Mouse (Mus musculus): ENCODE data around the gene Eme2.
A peak's percentile ranks its signal among the peaks of the same experiment; 100 is the strongest.
"Not testable (repeated sequence)": the region's sequence is repeated elsewhere in the genome, so short reads cannot be mapped to it uniquely, and the experiment has no call there.

The Eme2 gene

GRCm38 (mm10) chr17:24894995-24895547, at the start of gene Eme2, which contains the start of gene Mrps34:
TSS of gene Eme2 (minus strand) at chr17:24895087.
TSS of gene Mrps34 (plus strand) at chr17:24895116.
- peak; percentile 90 for DNase-seq (ENCODE audit: low read depth, low spot score)

- DNase-seq (ENCODE audit: low read depth, low spot score): not testable (repeated sequence)
These were observed 48.7 kb upstream of the Eme2 start for GRCm38 (mm10) chr17:24943589-24943988.

GRCm38 (mm10) chr17:24943036-24943435, 48.1 kb upstream of the Eme2 start:
- no peak for DNase-seq (ENCODE audit: low read depth, low spot score)

- peak; percentile 20 for DNase-seq (ENCODE audit: low read depth, low spot score)
These were observed 47.6 kb upstream of the Eme2 start for GRCm38 (mm10) chr17:24942453-24942852.

GRCm38 (mm10) chr17:24937266-24937665, 42.4 kb upstream of the Eme2 start:
- no peak for DNase-seq (ENCODE audit: low read depth, low spot score)

GRCm38 (mm10) chr17:24936259-24937237, 41.7 kb upstream of the Eme2 start, which contains the start of gene Mapk8ip3:
TSS of gene Mapk8ip3 (minus strand) at chr17:24936977.
- DNase-seq (ENCODE audit: low read depth, low spot score): peak; percentile 87

- DNase-seq (ENCODE audit: low read depth, low spot score): no peak
These were observed 40.8 kb upstream of the Eme2 start for GRCm38 (mm10) chr17:24935666-24936065.

GRCm38 (mm10) chr17:24934926-24935325, 40.0 kb upstream of the Eme2 start:
- DNase-seq (ENCODE audit: low read depth, low spot score): no peak

GRCm38 (mm10) chr17:24933163-24933562, 38.3 kb upstream of the Eme2 start:
- no peak for DNase-seq (ENCODE audit: low read depth, low spot score)

GRCm38 (mm10) chr17:24932431-24932830, 37.5 kb upstream of the Eme2 start:
- DNase-seq (ENCODE audit: low read depth, low spot score): no peak

GRCm38 (mm10) chr17:24929506-24929905, 34.6 kb upstream of the Eme2 start:
- no peak for DNase-seq (ENCODE audit: low read depth, low spot score)

- DNase-seq (ENCODE audit: low read depth, low spot score): no peak
These were observed 28.4 kb upstream of the Eme2 start for GRCm38 (mm10) chr17:24923246-24923645.

GRCm38 (mm10) chr17:24913984-24914383, 19.1 kb upstream of the Eme2 start:
- DNase-seq (ENCODE audit: low read depth, low spot score): no peak

GRCm38 (mm10) chr17:24907591-24907990, 12.7 kb upstream of the Eme2 start:
- no peak for DNase-seq (ENCODE audit: low read depth, low spot score)

GRCm38 (mm10) chr17:24903767-24904166, 8.9 kb upstream of the Eme2 start:
- peak; percentile 49 for DNase-seq (ENCODE audit: low read depth, low spot score)

- DNase-seq (ENCODE audit: low read depth, low spot score): peak; percentile 64
These were observed 8.0 kb upstream of the Eme2 start for GRCm38 (mm10) chr17:24902671-24903474.

- no peak for DNase-seq (ENCODE audit: low read depth, low spot score)
These were observed 7.2 kb upstream of the Eme2 start for GRCm38 (mm10) chr17:24902124-24902523.

- DNase-seq (ENCODE audit: low read depth, low spot score): no peak
These were observed 5.1 kb upstream of the Eme2 start for GRCm38 (mm10) chr17:24900014-24900413.

GRCm38 (mm10) chr17:24899153-24899552, 4.3 kb upstream of the Eme2 start:
- no peak for DNase-seq (ENCODE audit: low read depth, low spot score)

GRCm38 (mm10) chr17:24898041-24898854, 3.4 kb upstream of the Eme2 start:
- DNase-seq (ENCODE audit: low read depth, low spot score): no peak

- no peak for DNase-seq (ENCODE audit: low read depth, low spot score)
These were observed 2.7 kb upstream of the Eme2 start for GRCm38 (mm10) chr17:24897600-24897999.
